Mouse (Mus musculus): ENCODE data around the gene Cdc40. TPM values are rescaled to one million over a fixed set of nuclear protein-coding genes. Genes with fewer than 3 reads are reported as not detected.

The Cdc40 gene
- polyA plus RNA-seq, 1 experiment from 2014 or later, result 36.3 TPM

GRCm38 (mm10) chr10:40881236-40881635, 1.9 kb downstream of the Cdc40 start:
- ATAC-seq (ENCODE audit: insufficient read depth, low FRiP score, low TSS enrichment) (no peak), DNase-seq (ENCODE audit: low spot score) (no peak)
- H3K4me2 ChIP-seq (ENCODE audit: low read depth), result no peak overlapping the region
- H3K9ac ChIP-seq (ENCODE audit: low read length), result no peak overlapping the region
- no peaks in the 10 kb centered on the region for H3K27me3 ChIP-seq (ENCODE audit: control insufficient read depth, insufficient read depth, low read length)
- WGBS, result 73% methylated on average over 3 of the region's 3 CpGs
- no peak overlapping the region for H3K27ac ChIP-seq (ENCODE audit: low read depth, low read length)
- H3K36me3 ChIP-seq (ENCODE audit: control insufficient read depth, insufficient read depth, low read length), result no peaks in the 10 kb centered on the region
- no peak overlapping the region for H3K4me3 ChIP-seq (ENCODE audit: low read depth, low read length)
- H3K4me1 ChIP-seq (ENCODE audit: control insufficient read depth, insufficient read depth, low read length), result peaks cover 2% of the 10 kb centered on the region; the same call in 1 of the 2 replicates
- no peaks in the 10 kb centered on the region for H3K9me3 ChIP-seq (ENCODE audit: control insufficient read depth, low read length)

- DNase-seq (ENCODE audit: low spot score) (no peak), ATAC-seq (ENCODE audit: insufficient read depth, low FRiP score, low TSS enrichment) (no peak)
- Histone ChIP-seq H3K9me3 (ENCODE audit: control insufficient read depth, low read length) (no peaks in the 10 kb centered on the region), H3K9ac (ENCODE audit: low read length) (no peak overlapping the region), H3K27ac (ENCODE audit: low read depth, low read length) (no peak overlapping the region), H3K4me1 (ENCODE audit: control insufficient read depth, insufficient read depth, low read length) (peaks cover 2% of the 10 kb centered on the region; the same call in 1 of the 2 replicates), H3K27me3 (ENCODE audit: control insufficient read depth, insufficient read depth, low read length) (no peaks in the 10 kb centered on the region), H3K4me3 (ENCODE audit: low read depth, low read length) (no peak overlapping the region), H3K36me3 (ENCODE audit: control insufficient read depth, insufficient read depth, low read length) (no peaks in the 10 kb centered on the region), H3K4me2 (ENCODE audit: low read depth) (no peak overlapping the region)
- 93% methylated on average over 9 of the region's 9 CpGs for WGBS
These were observed 3.1 kb downstream of the Cdc40 start for GRCm38 (mm10) chr10:40879969-40880368.

- ATAC-seq (ENCODE audit: insufficient read depth, low FRiP score, low TSS enrichment) (no peak), DNase-seq (ENCODE audit: low spot score) (no peak)
- Histone ChIP-seq H3K27ac (ENCODE audit: low read depth, low read length) (no peak overlapping the region), H3K9ac (ENCODE audit: low read length) (no peak overlapping the region), H3K36me3 (ENCODE audit: control insufficient read depth, insufficient read depth, low read length) (no peaks in the 10 kb centered on the region), H3K4me1 (ENCODE audit: control insufficient read depth, insufficient read depth, low read length) (peaks cover 2% of the 10 kb centered on the region; the same call in 1 of the 2 replicates), H3K4me2 (ENCODE audit: low read depth) (no peak overlapping the region), H3K27me3 (ENCODE audit: control insufficient read depth, insufficient read depth, low read length) (no peaks in the 10 kb centered on the region), H3K9me3 (ENCODE audit: control insufficient read depth, low read length) (no peaks in the 10 kb centered on the region), H3K4me3 (ENCODE audit: low read depth, low read length) (no peak overlapping the region)
- 89% methylated on average over 3 of the region's 3 CpGs for WGBS
These were observed 4.9 kb downstream of the Cdc40 start for GRCm38 (mm10) chr10:40878246-40878645.

GRCm38 (mm10) chr10:40872052-40872451, 11.1 kb downstream of the Cdc40 start:
- WGBS, result 80% methylated on average over 2 of the region's 2 CpGs
- H3K4me1 ChIP-seq (ENCODE audit: control insufficient read depth, insufficient read depth, low read length), result peaks cover 3% of the 10 kb centered on the region; the same call in 1 of the 2 replicates

GRCm38 (mm10) chr10:40871301-40871700, 11.8 kb downstream of the Cdc40 start:
- no peak overlapping the region for H3K9ac ChIP-seq (ENCODE audit: low read length)
- H3K4me3 ChIP-seq (ENCODE audit: low read depth, low read length), result no peak overlapping the region
- H3K4me2 ChIP-seq (ENCODE audit: low read depth), result no peak overlapping the region
- H3K9me3 ChIP-seq (ENCODE audit: control insufficient read depth, low read length), result no peaks in the 10 kb centered on the region
- ATAC-seq (ENCODE audit: insufficient read depth, low FRiP score, low TSS enrichment), result no peak
- no peaks in the 10 kb centered on the region for H3K27me3 ChIP-seq (ENCODE audit: control insufficient read depth, insufficient read depth, low read length)
- peaks cover 3% of the 10 kb centered on the region; the same call in 1 of the 2 replicates for H3K4me1 ChIP-seq (ENCODE audit: control insufficient read depth, insufficient read depth, low read length)
- 95% methylated on average over 2 of the region's 2 CpGs for WGBS
- DNase-seq (ENCODE audit: low spot score), result no peak
- no peaks in the 10 kb centered on the region; the same call in 1 of the 2 replicates for H3K36me3 ChIP-seq (ENCODE audit: control insufficient read depth, insufficient read depth, low read length)
- no peak overlapping the region for H3K27ac ChIP-seq (ENCODE audit: low read depth, low read length)

More at GRCm38 (mm10) chr10:40872052-40872451, 11.1 kb downstream of the Cdc40 start:
- H3K36me3 ChIP-seq (ENCODE audit: control insufficient read depth, insufficient read depth, low read length), result no peaks in the 10 kb centered on the region; the same call in 1 of the 2 replicates
- no peak for ATAC-seq (ENCODE audit: insufficient read depth, low FRiP score, low TSS enrichment)
- H3K9ac ChIP-seq (ENCODE audit: low read length), result no peak overlapping the region
- no peak overlapping the region for H3K4me3 ChIP-seq (ENCODE audit: low read depth, low read length)
- H3K9me3 ChIP-seq (ENCODE audit: control insufficient read depth, low read length), result no peaks in the 10 kb centered on the region
- DNase-seq (ENCODE audit: low spot score), result no peak
- H3K4me2 ChIP-seq (ENCODE audit: low read depth), result no peak overlapping the region
- H3K27me3 ChIP-seq (ENCODE audit: control insufficient read depth, insufficient read depth, low read length), result no peaks in the 10 kb centered on the region
- H3K27ac ChIP-seq (ENCODE audit: low read depth, low read length), result no peak overlapping the region

GRCm38 (mm10) chr10:40868081-40868480, 15.0 kb downstream of the Cdc40 start:
- WGBS, result 89% methylated on average over 2 of the region's 2 CpGs
- Histone ChIP-seq H3K27me3 (ENCODE audit: control insufficient read depth, insufficient read depth, low read length) (no peaks in the 10 kb centered on the region), H3K9me3 (ENCODE audit: control insufficient read depth, low read length) (no peaks in the 10 kb centered on the region), H3K36me3 (ENCODE audit: control insufficient read depth, insufficient read depth, low read length) (no peaks in the 10 kb centered on the region; the same call in 1 of the 2 replicates), H3K9ac (ENCODE audit: low read length) (no peak overlapping the region), H3K27ac (ENCODE audit: low read depth, low read length) (no peak overlapping the region), H3K4me1 (ENCODE audit: control insufficient read depth, insufficient read depth, low read length) (peaks cover 3% of the 10 kb centered on the region; the same call in 1 of the 2 replicates), H3K4me2 (ENCODE audit: low read depth) (no peak overlapping the region), H3K4me3 (ENCODE audit: low read depth, low read length) (no peak overlapping the region)
- ATAC-seq (ENCODE audit: insufficient read depth, low FRiP score, low TSS enrichment), result no peak
- DNase-seq (ENCODE audit: low spot score), result no peak

- H3K4me2 ChIP-seq (ENCODE audit: low read depth), result no peak overlapping the region
- DNase-seq (ENCODE audit: low spot score), result no peak
- H3K4me1 ChIP-seq (ENCODE audit: control insufficient read depth, insufficient read depth, low read length), result no peaks in the 10 kb centered on the region
- no peaks in the 10 kb centered on the region for H3K36me3 ChIP-seq (ENCODE audit: control insufficient read depth, insufficient read depth, low read length)
- WGBS, result 92% methylated on average over 8 of the region's 8 CpGs
- no peak overlapping the region for H3K9ac ChIP-seq (ENCODE audit: low read length)
- no peak overlapping the region for H3K27ac ChIP-seq (ENCODE audit: low read depth, low read length)
- H3K27me3 ChIP-seq (ENCODE audit: control insufficient read depth, insufficient read depth, low read length), result no peaks in the 10 kb centered on the region
- H3K4me3 ChIP-seq (ENCODE audit: low read depth, low read length), result no peak overlapping the region
- ATAC-seq (ENCODE audit: insufficient read depth, low FRiP score, low TSS enrichment), result no peak
- no peaks in the 10 kb centered on the region for H3K9me3 ChIP-seq (ENCODE audit: control insufficient read depth, low read length)
These were observed 25.5 kb downstream of the Cdc40 start for GRCm38 (mm10) chr10:40857599-40857998.

- 90% methylated on average over 7 of the region's 7 CpGs for WGBS
- Histone ChIP-seq H3K4me3 (ENCODE audit: low read depth, low read length) (no peak overlapping the region), H3K4me1 (ENCODE audit: control insufficient read depth, insufficient read depth, low read length) (no peaks in the 10 kb centered on the region), H3K9me3 (ENCODE audit: control insufficient read depth, low read length) (no peaks in the 10 kb centered on the region), H3K27ac (ENCODE audit: low read depth, low read length) (no peak overlapping the region), H3K4me2 (ENCODE audit: low read depth) (no peak overlapping the region), H3K36me3 (ENCODE audit: control insufficient read depth, insufficient read depth, low read length) (no peaks in the 10 kb centered on the region), H3K27me3 (ENCODE audit: control insufficient read depth, insufficient read depth, low read length) (no peaks in the 10 kb centered on the region), H3K9ac (ENCODE audit: low read length) (no peak overlapping the region)
- DNase-seq (ENCODE audit: low spot score) (no peak), ATAC-seq (ENCODE audit: insufficient read depth, low FRiP score, low TSS enrichment) (no peak)
These were observed 26.4 kb downstream of the Cdc40 start for GRCm38 (mm10) chr10:40856703-40857102.

GRCm38 (mm10) chr10:40855616-40856015, 27.5 kb downstream of the Cdc40 start:
- Histone ChIP-seq H3K36me3 (ENCODE audit: control insufficient read depth, insufficient read depth, low read length) (no peaks in the 10 kb centered on the region), H3K27me3 (ENCODE audit: control insufficient read depth, insufficient read depth, low read length) (no peaks in the 10 kb centered on the region), H3K4me2 (ENCODE audit: low read depth) (no peak overlapping the region), H3K4me3 (ENCODE audit: low read depth, low read length) (no peak overlapping the region), H3K9me3 (ENCODE audit: control insufficient read depth, low read length) (no peaks in the 10 kb centered on the region), H3K4me1 (ENCODE audit: control insufficient read depth, insufficient read depth, low read length) (no peaks in the 10 kb centered on the region), H3K27ac (ENCODE audit: low read depth, low read length) (no peak overlapping the region), H3K9ac (ENCODE audit: low read length) (no peak overlapping the region)
- DNase-seq (ENCODE audit: low spot score), result no peak
- ATAC-seq (ENCODE audit: insufficient read depth, low FRiP score, low TSS enrichment), result no peak
- 67% methylated on average over 2 of the region's 2 CpGs for WGBS

All from neural tube, embryonic 11.5 days (tissue).